Mouse (Mus musculus) MEL (cell line): ENCODE data around the gene Socs1. TPM values are rescaled to one million over a fixed set of nuclear protein-coding genes. Genes with fewer than 3 reads are reported as not detected.

Experiments used
- DNase-seq: peaks from one replicate; pipeline ENCODE4 v3.0.0; 2011; ENCODE audit warnings: low read depth, low spot score
- H3K27ac ChIP-seq: 2 replicates; pipeline ENCODE4 v1.5.1; 2012; ENCODE audit warnings: low read depth, mild to moderate bottlenecking, control low read depth, low read length, moderate library complexity; ENCODE audit not compliant: control insufficient read depth
- H3K27me3 ChIP-seq, 2 experiments: fragments of 150-350 bp in 1 of 2; sonication (generic) in 1 of 2; 2 replicates each; pipeline ENCODE4 v1.6.1; 2012; ENCODE audit warnings: low read length in 2 of 2, mild to moderate bottlenecking in 2 of 2, improper control_type of control experiment in 1 of 2, moderate library complexity in 1 of 2; ENCODE audit not compliant: insufficient read depth in 2 of 2, control insufficient read depth in 1 of 2
- H3K36me3 ChIP-seq, 2 experiments: 2 replicates each; pipeline ENCODE4 v1.6.1; 2012 to 2014; ENCODE audit warnings: low read length in 2 of 2, improper control_type of control experiment in 1 of 2, inconsistent platforms in 1 of 2, mild to moderate bottlenecking in 1 of 2; ENCODE audit not compliant: insufficient read depth in 2 of 2, control insufficient read depth in 1 of 2
- H3K4me1 ChIP-seq, 2 experiments: fragments of 150-350 bp in 1 of 2; sonication (generic) in 1 of 2; 2 replicates each; pipeline ENCODE4 v1.6.1; 2012; ENCODE audit warnings: low read length in 2 of 2, improper control_type of control experiment in 1 of 2, mild to moderate bottlenecking in 1 of 2; ENCODE audit not compliant: insufficient read depth in 2 of 2, control insufficient read depth in 1 of 2
- H3K4me3 ChIP-seq, 2 experiments: fragments of 150-350 bp in 1 of 2; sonication (generic) in 1 of 2; 2 replicates each; pipeline ENCODE4 v1.5.1; 2012; ENCODE audit warnings: low read depth in 2 of 2, low read length in 2 of 2, mild to moderate bottlenecking in 2 of 2, moderate library complexity in 2 of 2, control low read depth in 1 of 2, improper control_type of control experiment in 1 of 2; ENCODE audit not compliant: control insufficient read depth in 1 of 2, insufficient read depth in 1 of 2
- H3K79me2 ChIP-seq: 2 replicates; pipeline ENCODE4 v1.6.1; 2012; ENCODE audit warnings: mild to moderate bottlenecking, low read length, moderate library complexity; ENCODE audit not compliant: control insufficient read depth, poor library complexity, insufficient read depth
- H3K9ac ChIP-seq: 2 replicates; pipeline ENCODE4 v1.6.1; 2012; ENCODE audit warnings: low read depth, mild to moderate bottlenecking, control low read depth, low read length, moderate library complexity; ENCODE audit not compliant: control insufficient read depth, poor library complexity, severe bottlenecking
- H3K9me3 ChIP-seq: fragments of 150-350 bp; sonication (generic); replicated peaks from 2 replicates; pipeline ENCODE4 v1.6.1; 2012; ENCODE audit warnings: mild to moderate bottlenecking, low read length, improper control_type of control experiment, moderate library complexity; ENCODE audit not compliant: insufficient read depth
- BHLHE40 ChIP-seq: IDR thresholded peaks from 2 replicates; pipeline ENCODE4 v1.6.1; 2012; ENCODE audit warnings: low read depth, mild to moderate bottlenecking, inconsistent platforms, low read length, improper control_type of control experiment, borderline replicate concordance
- ELF1 ChIP-seq: IDR thresholded peaks from 2 replicates; pipeline ENCODE4 v1.6.1; 2014; ENCODE audit warnings: low read depth, mild to moderate bottlenecking, inconsistent platforms, low read length, improper control_type of control experiment, moderate library complexity
- GATA1 ChIP-seq: IDR thresholded peaks from 2 replicates; pipeline ENCODE4 v1.6.1; 2011; ENCODE audit warnings: low read depth, low read length, improper control_type of control experiment
- HCFC1 ChIP-seq: IDR thresholded peaks from 2 replicates; pipeline ENCODE4 v1.6.1; 2012; ENCODE audit warnings: low read depth, mild to moderate bottlenecking, inconsistent platforms, low read length, improper control_type of control experiment, moderate library complexity
- MEF2A ChIP-seq: IDR thresholded peaks from 2 replicates; pipeline ENCODE4 v1.6.1; 2014; ENCODE audit warnings: low read depth, mild to moderate bottlenecking, inconsistent platforms, low read length, improper control_type of control experiment; ENCODE audit not compliant: poor library complexity, insufficient replicate concordance, severe bottlenecking; ENCODE audit errors: extremely low read depth
- MXI1 ChIP-seq: IDR thresholded peaks from 2 replicates; pipeline ENCODE4 v1.6.1; 2011; ENCODE audit warnings: mild to moderate bottlenecking, low read depth, low read length, improper control_type of control experiment
- NRF1 ChIP-seq: IDR thresholded peaks from 2 replicates; pipeline ENCODE4 v1.6.1; 2014; ENCODE audit warnings: low read depth, mild to moderate bottlenecking, inconsistent platforms, low read length, improper control_type of control experiment, moderate library complexity; ENCODE audit not compliant: poor library complexity, insufficient read depth, severe bottlenecking
- POLR2AphosphoS2 ChIP-seq: IDR thresholded peaks from 2 replicates; pipeline ENCODE4 v1.6.1; 2011; ENCODE audit warnings: low read length, improper control_type of control experiment
- TAL1 ChIP-seq: IDR thresholded peaks from 2 replicates; pipeline ENCODE4 v1.6.1; 2012; ENCODE audit warnings: mild to moderate bottlenecking, inconsistent platforms, low read length, moderate library complexity, mixed read lengths
- TCF12 ChIP-seq: IDR thresholded peaks from 2 replicates; pipeline ENCODE4 v1.6.1; 2014; ENCODE audit warnings: low read depth, mild to moderate bottlenecking, inconsistent platforms, low read length, improper control_type of control experiment, moderate library complexity
- UBTF ChIP-seq: IDR thresholded peaks from 2 replicates; pipeline ENCODE4 v1.6.1; 2012; ENCODE audit warnings: low read depth, mild to moderate bottlenecking, inconsistent platforms, low read length, improper control_type of control experiment, moderate library complexity, borderline replicate concordance; ENCODE audit not compliant: insufficient read depth
- USF1 ChIP-seq: IDR thresholded peaks from 2 replicates; pipeline ENCODE4 v1.6.1; 2014; ENCODE audit warnings: low read depth, mild to moderate bottlenecking, inconsistent platforms, low read length, improper control_type of control experiment, moderate library complexity
- USF2 ChIP-seq, 2 experiments: IDR thresholded peaks; 2 replicates each; pipeline ENCODE4 v1.6.1; 2011 to 2012; ENCODE audit warnings: improper control_type of control experiment in 2 of 2, low read length in 2 of 2, borderline replicate concordance in 1 of 2, inconsistent platforms in 1 of 2, low read depth in 1 of 2, mild to moderate bottlenecking in 1 of 2; ENCODE audit not compliant: insufficient read depth in 1 of 2
- polyA plus RNA-seq, 2 experiments: library from polyadenylated mRNA; stranded (reverse) in 1 of 2; unstranded in 1 of 2; fragments of >175 nt in 1 of 2; fragments of >200 nt in 1 of 2; gene quantifications; 2 replicates each; pipeline versions ENCODE4 v1.2.1 to v1.2.4; 2012; ENCODE audit warnings: low replicate concordance in 2 of 2, low read depth in 1 of 2; ENCODE audit not compliant: insufficient read length in 2 of 2, insufficient read depth in 1 of 2, missing spikeins in 1 of 2
- total RNA-seq: library from RNA; depleted of rRNA; stranded (reverse); fragments of 300-350 nt; gene quantifications from 2 replicates; pipeline ENCODE4 v1.2.3, GENCODE M21; 2012

Socs1 gene
- total and polyA plus RNA-seq, 3 experiments: 0.12 to 0.36 TPM; not detected in 1

DNA sequence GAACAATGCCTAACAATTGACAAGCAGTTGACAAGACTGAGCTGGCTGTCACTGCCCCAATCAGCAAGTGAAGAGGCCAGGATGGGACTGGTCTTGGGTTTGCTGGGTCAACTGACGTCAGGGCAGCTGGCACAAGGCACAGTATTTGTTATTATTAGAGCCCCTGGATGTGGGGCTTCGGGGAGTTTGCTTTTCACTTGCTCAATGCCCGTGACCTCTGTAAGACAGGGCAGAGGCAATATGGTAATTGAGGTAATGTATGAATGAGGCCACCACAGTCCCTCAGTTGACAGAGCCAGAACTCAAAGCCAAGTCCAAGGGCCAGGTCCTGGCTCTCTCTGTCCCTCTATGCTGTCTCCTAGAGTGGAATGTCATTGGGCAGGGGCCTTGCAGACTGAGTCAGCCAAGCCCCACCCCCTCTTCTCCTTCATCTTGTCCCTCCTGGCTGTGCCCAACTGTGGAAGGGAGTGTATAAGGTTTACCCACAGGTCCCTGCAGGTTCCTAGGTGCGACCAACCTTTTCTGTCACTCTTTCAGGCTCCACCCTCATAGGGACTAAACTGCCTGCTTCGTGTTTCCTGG, 7.7 kb downstream of the Socs1 start:
- no peaks in the 10 kb centered on the region for H3K79me2 ChIP-seq
- no peak overlapping the region for H3K27ac ChIP-seq
- TF ChIP-seq UBTF (no peak), ELF1 (no peak), USF1 (no peak), MXI1 (no peak), BHLHE40 (no peak), USF2 (IDR thresholded peaks at IDR 0.05; ENCODE audit: borderline replicate concordance in 1 of 2, insufficient read depth in 1 of 2, low read depth in 1 of 2, low read length in 2 of 2) (no peak)
- H3K9me3 ChIP-seq: no peaks in the 10 kb centered on the region
- H3K9ac ChIP-seq: no peak overlapping the region
- H3K36me3 ChIP-seq: no peaks in the 10 kb centered on the region
- DNase-seq: no peak
- H3K27me3 ChIP-seq: no peaks in the 10 kb centered on the region; a peak in 1 of 4 replicates
- H3K4me1 ChIP-seq: no peaks in the 10 kb centered on the region
- no peak overlapping the region for H3K4me3 ChIP-seq

DNA sequence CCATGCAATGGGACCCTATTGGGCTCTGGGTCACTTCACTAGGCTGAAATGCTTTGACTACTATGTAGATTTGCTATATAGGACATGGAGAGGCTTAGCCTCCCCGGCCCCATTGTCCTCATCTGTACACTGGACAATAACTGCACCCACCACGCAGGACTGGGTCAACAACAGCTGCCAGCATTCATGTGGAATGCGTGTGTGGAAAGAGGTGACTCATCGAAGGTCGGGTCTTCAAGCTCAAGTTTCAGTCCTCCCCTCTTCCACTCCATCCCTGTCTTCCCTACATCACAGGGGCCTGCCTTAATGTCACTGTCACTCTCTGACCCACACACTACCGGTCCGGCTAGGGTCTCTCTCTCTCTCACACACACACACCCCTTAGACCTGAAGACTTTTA, 9.0 kb downstream of the Socs1 start:
- Histone ChIP-seq H3K4me1 (no peaks in the 10 kb centered on the region), H3K79me2 (no peaks in the 10 kb centered on the region), H3K27ac (no peak overlapping the region), H3K9ac (no peak overlapping the region), H3K27me3 (no peaks in the 10 kb centered on the region; a peak in 1 of 4 replicates), H3K4me3 (no peak overlapping the region), H3K36me3 (no peaks in the 10 kb centered on the region), H3K9me3 (no peaks in the 10 kb centered on the region)
- TF ChIP-seq POLR2AphosphoS2: no peak
- no peak for TF ChIP-seq TAL1
- TF ChIP-seq HCFC1: no peak
- no peak for TF ChIP-seq TCF12
- no peak for TF ChIP-seq GATA1
- no peak for DNase-seq

DNA sequence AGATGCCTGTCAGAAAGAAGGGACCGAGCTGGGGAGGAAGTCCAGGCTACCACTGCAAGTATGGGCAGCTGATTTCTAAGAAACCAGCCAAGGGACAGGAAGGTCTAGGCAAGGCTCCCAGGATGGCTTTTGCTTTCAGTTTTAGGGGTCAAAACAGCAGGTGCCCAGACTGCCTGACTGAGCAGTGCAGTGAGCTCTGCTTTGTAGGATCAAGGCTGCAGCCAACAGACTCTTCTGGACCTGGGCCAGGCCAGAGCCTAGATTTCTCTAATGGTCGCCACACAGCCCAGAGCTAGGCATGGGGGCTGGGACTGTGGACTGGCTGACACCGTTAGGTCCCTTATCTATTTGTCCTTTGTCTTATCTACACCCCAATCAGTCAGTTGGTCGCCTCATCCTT, 10.6 kb downstream of the Socs1 start:
- H3K27ac ChIP-seq: no peak overlapping the region
- no peaks in the 10 kb centered on the region for H3K9me3 ChIP-seq
- no peaks in the 10 kb centered on the region; a peak in 1 of 4 replicates for H3K27me3 ChIP-seq
- no peak overlapping the region for H3K4me3 ChIP-seq
- no peaks in the 10 kb centered on the region for H3K79me2 ChIP-seq
- no peak for DNase-seq
- no peaks in the 10 kb centered on the region for H3K4me1 ChIP-seq
- TF ChIP-seq BHLHE40: no peak
- 0 out of 2 replicates have a peak, but pooled peaks have one; percentile 20 for TF ChIP-seq GATA1
- TF ChIP-seq MEF2A: no peak
- TF ChIP-seq NRF1: no peak
- no peaks in the 10 kb centered on the region for H3K36me3 ChIP-seq
- no peak overlapping the region for H3K9ac ChIP-seq
